Mouse (Mus musculus) retina, embryonic 14.5 days (tissue): ENCODE measurements at regions not wholly inside any gene's neighbourhood (a gene's known extent, or its start where the extent isn't known, plus 50 kb on each side); places are given as distances from the start of the nearest gene placed in this dataset.

ENCODE experiments used
- DNase-seq: peaks from one replicate; pipeline ENCODE4 v3.0.0-alpha.2; 2015; ENCODE audit warnings: low spot score

DNA sequence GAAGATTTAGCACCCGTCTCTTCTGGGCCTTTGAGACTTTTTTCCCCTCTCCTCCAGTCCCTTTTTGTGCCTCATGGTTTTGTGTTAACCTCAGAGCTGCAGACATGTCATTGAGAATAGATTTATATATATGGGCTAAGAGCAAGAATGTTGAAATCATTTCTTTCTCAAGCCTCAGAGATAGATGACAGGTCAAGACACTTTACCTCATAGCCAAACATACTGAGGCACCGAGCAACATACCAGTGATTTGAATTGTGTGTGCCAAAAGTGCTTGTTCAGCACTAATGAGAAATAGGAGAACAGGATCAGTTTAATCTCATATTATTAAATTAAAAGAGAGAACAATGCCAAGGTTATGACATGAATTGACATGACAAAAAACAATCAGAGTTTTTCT is 464.2 kb upstream of the Marcks start:
- no peak for DNase-seq

DNA sequence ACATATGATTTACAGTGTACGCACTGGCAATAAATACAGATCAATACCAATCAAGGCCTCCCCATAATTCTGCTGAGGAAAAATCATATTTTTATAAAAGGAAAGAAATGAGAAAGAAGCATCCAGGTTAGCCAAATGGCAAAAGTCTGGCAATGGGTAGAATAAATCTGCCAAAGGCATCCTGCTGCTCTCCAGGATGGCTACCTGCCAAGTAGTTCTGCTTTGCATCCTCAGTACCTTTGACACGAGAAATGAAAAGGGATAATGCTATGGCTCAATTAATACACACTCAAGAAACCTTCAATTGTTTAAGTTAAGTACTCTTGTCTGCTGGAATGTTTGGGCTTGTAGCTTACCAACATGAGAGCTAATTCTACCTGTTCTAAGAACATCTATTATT is 451.2 kb upstream of the Marcks start:
- DNase-seq: no peak

DNA sequence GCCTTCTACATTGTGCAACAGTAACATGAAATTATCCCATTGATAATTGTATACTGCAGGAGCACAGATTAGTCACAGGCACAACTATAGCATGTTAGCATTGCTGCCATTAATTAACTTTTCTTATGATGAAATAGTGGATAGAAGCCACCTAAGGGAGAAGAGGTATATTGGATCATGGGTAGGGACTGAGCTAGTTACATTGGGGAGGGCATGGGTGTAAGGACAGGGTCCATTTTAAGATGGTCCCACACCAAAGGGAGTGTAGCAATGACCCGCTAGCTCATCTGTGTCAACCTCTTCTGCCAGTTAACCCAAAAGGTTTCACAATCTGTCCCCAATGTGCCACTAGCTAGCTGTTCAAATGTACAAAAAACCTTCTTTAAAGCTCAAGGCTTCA is 450.3 kb upstream of the Marcks start:
- DNase-seq: no peak

GRCm38 (mm10) chr10:37571171-37571570 is 432.5 kb upstream of the Marcks start:
- DNase-seq: no peak

- DNase-seq: no peak
Measured at GRCm38 (mm10) chr10:37561705-37562104, 423.0 kb upstream of the Marcks start.

GRCm38 (mm10) chr10:37549446-37549845 is 410.7 kb upstream of the Marcks start:
- DNase-seq: no peak

- no peak for DNase-seq
Measured at GRCm38 (mm10) chr10:37540703-37541102, 402.0 kb upstream of the Marcks start.

GRCm38 (mm10) chr10:37505966-37506615 is 367.4 kb upstream of the Marcks start:
- DNase-seq: no peak

DNA sequence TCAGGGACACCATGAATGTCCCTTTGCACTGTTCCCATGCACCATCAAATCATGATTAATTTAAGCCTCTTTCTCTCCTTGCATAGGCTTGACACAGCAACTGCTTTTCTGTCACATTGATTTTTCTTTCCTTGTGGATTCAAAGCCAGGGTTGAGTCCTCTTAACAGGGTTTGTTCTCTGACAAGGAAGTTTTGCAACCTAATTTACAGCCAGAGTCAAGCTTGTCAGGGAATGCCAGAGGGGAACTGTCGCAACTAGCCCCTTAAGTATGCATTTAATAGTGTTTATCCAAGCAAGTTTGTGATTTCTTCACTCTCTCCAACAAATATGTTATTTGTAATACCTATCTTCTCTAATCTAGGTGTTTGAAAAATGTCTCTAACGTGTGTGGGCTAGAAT is 365.7 kb upstream of the Marcks start:
- peak; percentile 47 for DNase-seq

DNA sequence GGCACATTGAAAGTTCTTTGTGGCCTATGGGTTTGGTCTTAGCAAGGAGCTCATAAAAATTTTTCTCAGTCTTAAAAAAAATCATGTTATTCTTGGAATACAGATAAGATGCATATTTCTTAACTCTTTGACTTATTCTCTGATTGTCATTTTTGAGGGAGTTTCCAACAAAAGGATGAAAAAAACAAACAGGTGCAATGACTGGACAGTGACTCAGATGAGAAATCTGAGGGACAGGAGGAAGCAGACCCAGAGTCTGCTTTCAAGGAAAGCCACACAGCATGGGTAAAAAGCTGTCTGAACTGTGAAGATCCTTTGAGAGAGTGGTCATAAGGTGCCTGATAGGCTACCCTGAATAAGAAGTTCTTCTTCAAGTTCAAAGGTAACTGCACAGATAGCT is 363.8 kb upstream of the Marcks start:
- DNase-seq: no peak

- no peak for DNase-seq
Measured at GRCm38 (mm10) chr10:37501043-37501442, 362.3 kb upstream of the Marcks start.

GRCm38 (mm10) chr10:37495467-37495866 is 356.7 kb upstream of the Marcks start:
- DNase-seq: no peak

DNA sequence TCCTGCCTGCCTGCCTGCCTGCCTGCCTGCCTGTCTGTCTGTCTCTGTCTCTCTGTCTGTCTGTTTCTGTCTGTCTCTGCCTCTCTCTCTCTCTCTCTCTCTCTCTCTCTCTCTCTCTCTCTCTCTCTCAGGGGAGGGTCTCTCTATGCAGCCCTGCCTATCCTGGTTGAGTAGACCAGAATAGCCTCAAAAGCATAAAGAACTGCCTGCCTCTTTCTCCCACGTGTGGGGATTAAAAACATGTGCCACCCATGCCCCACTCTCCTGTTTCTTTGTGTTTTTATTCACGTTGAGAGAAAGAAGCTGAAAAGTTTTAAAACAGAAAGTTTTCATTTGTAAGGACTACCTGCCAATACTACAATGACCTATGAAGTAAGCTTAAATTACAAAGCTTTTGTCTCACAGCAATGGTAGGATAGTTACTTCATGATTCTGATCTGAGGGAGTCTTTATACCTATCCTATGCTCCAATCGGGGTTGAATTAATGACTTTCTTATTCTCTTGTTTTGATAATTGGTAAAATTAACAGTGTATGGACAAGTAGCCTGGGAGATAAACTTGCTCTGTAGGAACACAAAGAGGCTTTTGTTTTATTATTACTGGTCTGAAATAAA is 355.9 kb upstream of the Marcks start:
- DNase-seq: no peak

DNA sequence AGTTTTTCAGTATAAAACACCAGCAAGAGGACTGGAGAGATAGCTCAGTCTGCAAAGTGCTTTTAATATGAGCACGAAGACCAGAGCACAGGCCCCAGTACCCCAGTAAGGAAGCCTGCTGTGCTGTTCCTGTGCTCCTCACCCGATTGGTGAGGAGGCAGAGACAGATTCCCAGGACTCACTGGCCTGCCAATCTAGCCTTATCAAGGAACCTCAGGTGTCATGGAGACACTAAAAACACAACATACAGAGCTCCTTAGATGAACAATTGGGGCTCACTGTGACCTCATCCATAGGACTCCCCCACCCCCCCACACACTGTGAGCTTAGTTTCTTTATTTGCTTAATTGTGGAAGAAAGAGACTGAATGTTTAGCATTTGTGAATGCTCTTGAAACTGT is 355.4 kb upstream of the Marcks start:
- no peak for DNase-seq

DNA sequence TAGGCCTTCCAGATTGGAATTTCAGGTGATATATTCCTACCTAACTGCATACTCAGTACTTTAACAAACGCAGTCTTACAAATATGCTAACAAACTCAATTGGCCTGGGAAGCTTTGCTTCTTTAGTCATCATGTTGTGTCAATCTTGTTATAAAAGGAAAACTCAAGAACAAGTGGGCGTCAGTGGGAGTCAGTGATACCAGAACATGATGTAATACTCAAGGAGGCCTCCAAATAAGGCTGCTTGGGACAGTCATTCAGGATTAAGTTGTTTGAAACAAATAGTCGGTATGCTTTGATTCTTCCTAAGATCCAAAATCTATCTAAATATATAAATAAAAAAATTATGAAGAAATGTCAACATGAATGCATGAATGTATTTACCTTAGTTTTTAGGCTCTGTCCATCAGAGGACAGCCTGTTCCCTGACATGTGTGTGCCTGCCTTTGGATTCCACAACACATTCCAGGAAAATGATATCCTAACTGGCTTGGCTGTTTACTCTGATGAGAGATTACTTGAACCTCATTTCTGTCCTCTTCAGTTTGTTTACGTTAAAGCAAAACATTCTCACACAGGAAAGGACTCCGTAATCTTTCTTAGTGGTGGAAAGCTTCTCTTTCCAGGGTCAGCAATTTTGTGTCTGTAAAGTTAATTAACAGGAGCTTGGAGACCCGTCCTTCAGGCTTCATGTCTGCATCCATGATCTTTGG is 345.7 kb upstream of the Marcks start:
- DNase-seq: no peak

- peak; percentile 17 for DNase-seq
Measured at GRCm38 (mm10) chr10:37483521-37483920, 344.8 kb upstream of the Marcks start.

- DNase-seq: no peak
Measured at GRCm38 (mm10) chr10:37481879-37482278, 343.2 kb upstream of the Marcks start.

GRCm38 (mm10) chr10:37480331-37480730 is 341.6 kb upstream of the Marcks start:
- DNase-seq: no peak

DNA sequence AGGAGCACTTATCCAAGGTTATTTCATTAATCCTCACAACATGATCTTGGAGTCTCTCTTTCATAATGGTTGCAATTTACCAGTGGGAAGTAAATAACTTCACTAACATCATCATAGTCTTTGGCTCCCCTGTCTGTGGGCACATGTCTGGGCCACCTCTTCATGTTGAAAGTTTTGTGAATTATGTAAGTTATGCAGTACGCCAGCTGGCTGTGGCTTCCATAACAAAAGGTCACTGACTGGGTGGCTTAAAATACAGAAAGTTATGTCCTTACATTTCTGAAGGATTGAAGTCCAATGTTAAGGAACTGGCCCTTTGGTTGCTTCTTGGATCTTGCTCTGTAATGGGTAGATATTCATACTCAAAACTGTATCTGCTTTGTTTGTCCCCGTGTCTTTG is 339.4 kb upstream of the Marcks start:
- DNase-seq: no peak

DNA sequence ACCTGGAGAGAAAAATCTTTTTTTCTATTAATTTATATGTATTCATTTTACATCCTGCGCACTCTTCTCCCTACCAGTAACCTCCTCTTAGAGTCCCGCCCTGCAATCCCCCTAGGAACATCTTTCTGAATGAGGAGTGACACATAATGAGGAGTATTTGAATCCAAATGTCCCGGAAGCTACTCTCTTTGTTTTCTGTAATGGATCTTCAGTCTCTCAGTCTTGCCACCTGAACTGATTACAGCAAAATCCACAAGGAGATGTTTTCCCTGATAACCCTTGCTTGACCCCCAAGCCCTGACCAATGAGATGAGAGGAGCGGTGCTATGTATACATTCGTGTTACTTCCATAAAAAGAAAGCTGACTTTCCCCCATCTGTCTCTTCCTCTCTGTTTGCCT is 334.4 kb upstream of the Marcks start:
- no peak for DNase-seq

- DNase-seq: no peak
Measured at GRCm38 (mm10) chr10:37457384-37457783, 318.7 kb upstream of the Marcks start.

- no peak for DNase-seq
Measured at GRCm38 (mm10) chr10:37449894-37450293, 311.2 kb upstream of the Marcks start.
